Mouse (Mus musculus) bone marrow macrophage, adult 2 months (primary cell): ENCODE results near the gene Neurod1.

Source experiments
- CTCF ChIP-seq: IDR thresholded peaks from 2 replicates; pipeline ENCODE4 v1.5.1; 2012; ENCODE audit warnings: low read depth, mild to moderate bottlenecking, low read length, moderate library complexity
- POLR2A ChIP-seq: IDR thresholded peaks from 2 replicates; pipeline ENCODE4 v1.6.1; 2012; ENCODE audit warnings: mild to moderate bottlenecking, low read depth, low read length, borderline replicate concordance

DNA sequence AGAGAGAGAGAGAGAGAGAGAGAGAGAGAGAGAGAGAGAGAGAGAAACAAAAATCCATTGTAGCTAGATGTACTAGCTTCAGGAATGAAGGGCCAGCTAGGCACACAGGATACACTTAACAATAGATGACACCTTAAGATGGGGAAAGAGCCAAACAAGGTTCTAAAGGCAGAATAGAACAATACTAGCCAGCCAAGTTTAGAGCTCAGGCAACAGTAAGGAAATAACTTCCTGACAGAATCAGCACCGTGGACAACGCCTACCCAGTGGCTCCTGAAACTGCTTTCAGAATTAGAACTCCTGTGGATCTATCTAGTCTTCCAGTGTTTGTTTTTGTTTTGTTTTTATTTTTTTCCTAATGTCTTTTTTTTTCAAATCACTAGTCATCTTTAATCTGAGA, 4.0 kb upstream of the Neurod1 start:
- TF ChIP-seq POLR2A: no peak
- TF ChIP-seq CTCF: no peak
